Mouse (Mus musculus) liver, embryonic 11.5 days (tissue): ENCODE data around the gene Mrps27. TPM values are rescaled to one million over a fixed set of nuclear protein-coding genes. Genes with fewer than 3 reads are reported as not detected.

ENCODE experiments used
- ATAC-seq: fragments of 200-750 bp; cut with Nextera tagmentation; replicated peaks from 2 replicates; pipeline ENCODE4 v1.8.0; 2017; ENCODE audit warnings: moderate number of reproducible peaks, mild to moderate bottlenecking, moderate TSS enrichment, moderate library complexity; ENCODE audit not compliant: low FRiP score
- DNase-seq: peaks from one replicate; pipeline ENCODE4 v3.0.0-alpha.2; 2017; ENCODE audit warnings: low spot score
- H3K27ac ChIP-seq: fragments of 300-500 bp; sonication (generic); 2 replicates; pipeline ENCODE4 v1.5.1; 2014; ENCODE audit warnings: mild to moderate bottlenecking, low read depth, low read length, control low read depth
- H3K27me3 ChIP-seq: fragments of 300-500 bp; sonication (generic); replicated peaks from 2 replicates; pipeline ENCODE4 v1.6.1; 2014; ENCODE audit warnings: low read length, mixed read lengths; ENCODE audit not compliant: control insufficient read depth, insufficient read depth
- H3K36me3 ChIP-seq: fragments of 300-500 bp; sonication (generic); 2 replicates; pipeline ENCODE4 v1.6.1; 2014; ENCODE audit warnings: mild to moderate bottlenecking, low read length, moderate library complexity, mixed read lengths; ENCODE audit not compliant: control insufficient read depth, insufficient read depth
- H3K4me1 ChIP-seq: fragments of 300-500 bp; sonication (generic); replicated peaks from 2 replicates; pipeline ENCODE4 v1.6.1; 2014; ENCODE audit warnings: low read length, mixed read lengths; ENCODE audit not compliant: control insufficient read depth, insufficient read depth
- H3K4me2 ChIP-seq: fragments of 300-500 bp; sonication (generic); 2 replicates; pipeline ENCODE4 v1.6.1; 2014; ENCODE audit warnings: mild to moderate bottlenecking, control low read depth, moderate library complexity
- H3K4me3 ChIP-seq: fragments of 300-500 bp; sonication (generic); 2 replicates; pipeline ENCODE4 v1.5.1; 2014; ENCODE audit warnings: low read depth, low read length, control low read depth
- H3K9ac ChIP-seq: fragments of 300-500 bp; sonication (generic); 2 replicates; pipeline ENCODE4 v1.6.1; 2014; ENCODE audit warnings: low read depth, low read length, control low read depth
- H3K9me3 ChIP-seq: fragments of 300-500 bp; sonication (generic); 2 replicates; pipeline ENCODE4 v1.6.1; 2016; ENCODE audit warnings: low read length, inconsistent platforms, mixed read lengths; ENCODE audit not compliant: control insufficient read depth
- WGBS: fragments of 180-500 bp; shearing (Covaris S2); extraction: QIAGEN DNeasy Blood & Tissue Kit; methylation state at CpG from one replicate; pipeline ENCODE4 v1.1.7; 2014; 5-methylcytosine and 5-hydroxymethylcytosine counted together
- polyA plus RNA-seq: library from polyadenylated mRNA; unstranded; fragments of >200 nt; fragmentation: Nextera tagmentation; extraction: Ambion mirVana; gene quantifications from 2 replicates; pipeline ENCODE4 v1.2.1, GENCODE M21; 2014

Mrps27 gene
- polyA plus RNA-seq, 1 experiment from 2014 or later = 67.4 TPM

GRCm38 (mm10) chr13:99444431-99444871, 99.9 kb downstream of the Mrps27 start:
- no peak overlapping the region for H3K9ac ChIP-seq
- H3K4me3 ChIP-seq = no peak overlapping the region
- no peaks in the 10 kb centered on the region for H3K27me3 ChIP-seq
- WGBS = 31% methylated on average over 10 of the region's 10 CpGs
- H3K36me3 ChIP-seq = no peaks in the 10 kb centered on the region; the same call in 1 of the 2 replicates
- no peak overlapping the region for H3K4me2 ChIP-seq
- H3K4me1 ChIP-seq = no peaks in the 10 kb centered on the region
- H3K9me3 ChIP-seq = no peaks in the 10 kb centered on the region
- no peak for DNase-seq
- H3K27ac ChIP-seq = no peak overlapping the region
- ATAC-seq = no peak

- Histone ChIP-seq H3K4me2 (no peak overlapping the region), H3K4me3 (no peak overlapping the region), H3K36me3 (no peaks in the 10 kb centered on the region; the same call in 1 of the 2 replicates), H3K27ac (no peak overlapping the region), H3K4me1 (no peaks in the 10 kb centered on the region), H3K9ac (no peak overlapping the region), H3K9me3 (no peaks in the 10 kb centered on the region), H3K27me3 (no peaks in the 10 kb centered on the region)
- WGBS = 4% methylated on average over 6 of the region's 6 CpGs
- ATAC-seq (no peak), DNase-seq (no peak)
Measured at GRCm38 (mm10) chr13:99444880-99445279, 100.3 kb downstream of the Mrps27 start.

DNA sequence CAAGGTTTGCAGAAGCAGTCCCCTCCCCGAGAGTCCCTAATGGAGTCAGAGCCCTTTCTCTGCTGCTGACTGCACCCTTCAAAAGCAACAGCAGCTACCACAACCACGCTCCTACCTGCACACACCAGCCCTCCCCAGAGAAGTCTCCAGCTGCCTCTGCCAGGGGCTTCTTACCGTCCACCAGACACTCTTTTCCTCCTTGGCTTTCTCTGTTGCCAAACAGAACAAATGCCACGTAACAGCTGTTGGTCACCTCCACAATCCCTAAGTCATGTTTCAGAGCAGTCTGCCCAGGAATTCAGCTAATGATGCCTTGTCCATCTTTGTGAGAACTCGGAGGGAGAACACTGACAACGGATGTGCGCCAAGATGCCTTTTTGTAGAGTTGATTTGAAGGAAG, 102.4 kb downstream of the Mrps27 start:
- H3K36me3 ChIP-seq = no peaks in the 10 kb centered on the region
- ATAC-seq (no peak), DNase-seq (no peak)
- H3K9ac ChIP-seq = no peak overlapping the region
- H3K9me3 ChIP-seq = no peaks in the 10 kb centered on the region
- no peaks in the 10 kb centered on the region for H3K4me1 ChIP-seq
- no peaks in the 10 kb centered on the region for H3K27me3 ChIP-seq
- H3K4me2 ChIP-seq = no peak overlapping the region
- WGBS = 79% methylated on average over 7 of the region's 7 CpGs
- no peak overlapping the region for H3K4me3 ChIP-seq
- H3K27ac ChIP-seq = no peak overlapping the region

- no peak for ATAC-seq
- WGBS = 72% methylated on average over 11 of the region's 11 CpGs
Measured at GRCm38 (mm10) chr13:99447403-99448199, 103.0 kb downstream of the Mrps27 start.

DNA sequence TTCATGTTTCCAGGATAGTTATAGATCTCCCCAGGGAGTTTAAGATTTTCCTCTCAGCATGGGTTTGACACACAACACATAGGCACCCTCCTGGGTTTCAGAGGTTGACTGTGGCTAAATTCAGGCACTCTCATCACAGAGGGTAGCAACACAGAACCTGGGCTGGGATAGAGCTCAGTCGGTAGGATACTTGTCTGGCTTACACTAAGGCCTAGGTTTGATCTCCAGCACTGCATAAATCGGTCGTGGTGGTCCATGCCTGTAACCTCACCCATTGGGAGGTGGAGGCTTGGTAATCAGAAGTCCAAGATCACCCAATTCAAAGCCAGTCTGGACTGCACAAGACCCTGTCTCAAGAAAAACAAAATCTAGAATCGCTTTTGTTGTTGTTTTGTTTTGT, 103.7 kb downstream of the Mrps27 start:
- no peaks in the 10 kb centered on the region for H3K27me3 ChIP-seq
- ATAC-seq (no peak), DNase-seq (no peak)
- no peak overlapping the region for H3K9ac ChIP-seq
- H3K4me2 ChIP-seq = no peak overlapping the region
- 61% methylated on average over 4 of the region's 4 CpGs for WGBS
- H3K36me3 ChIP-seq = no peaks in the 10 kb centered on the region
- no peak overlapping the region for H3K4me3 ChIP-seq
- H3K27ac ChIP-seq = no peak overlapping the region
- no peaks in the 10 kb centered on the region for H3K4me1 ChIP-seq
- H3K9me3 ChIP-seq = no peaks in the 10 kb centered on the region

More at GRCm38 (mm10) chr13:99447403-99448199, 103.0 kb downstream of the Mrps27 start:
- H3K9ac ChIP-seq = no peak overlapping the region
- no peaks in the 10 kb centered on the region for H3K4me1 ChIP-seq
- no peak overlapping the region for H3K4me2 ChIP-seq
- no peak overlapping the region for H3K27ac ChIP-seq
- DNase-seq = no peak
- H3K36me3 ChIP-seq = no peaks in the 10 kb centered on the region
- H3K4me3 ChIP-seq = no peak overlapping the region
- H3K9me3 ChIP-seq = no peaks in the 10 kb centered on the region
- no peaks in the 10 kb centered on the region for H3K27me3 ChIP-seq

GRCm38 (mm10) chr13:99449547-99449946, 105.0 kb downstream of the Mrps27 start:
- WGBS = 73% methylated on average over 4 of the region's 4 CpGs
- no peaks in the 10 kb centered on the region for H3K36me3 ChIP-seq
- H3K9me3 ChIP-seq = no peaks in the 10 kb centered on the region
- no peak overlapping the region for H3K9ac ChIP-seq
- H3K4me2 ChIP-seq = no peak overlapping the region
- H3K4me1 ChIP-seq = no peaks in the 10 kb centered on the region
- DNase-seq = no peak
- no peak overlapping the region for H3K4me3 ChIP-seq
- no peak for ATAC-seq
- no peak overlapping the region for H3K27ac ChIP-seq
- H3K27me3 ChIP-seq = no peaks in the 10 kb centered on the region

DNA sequence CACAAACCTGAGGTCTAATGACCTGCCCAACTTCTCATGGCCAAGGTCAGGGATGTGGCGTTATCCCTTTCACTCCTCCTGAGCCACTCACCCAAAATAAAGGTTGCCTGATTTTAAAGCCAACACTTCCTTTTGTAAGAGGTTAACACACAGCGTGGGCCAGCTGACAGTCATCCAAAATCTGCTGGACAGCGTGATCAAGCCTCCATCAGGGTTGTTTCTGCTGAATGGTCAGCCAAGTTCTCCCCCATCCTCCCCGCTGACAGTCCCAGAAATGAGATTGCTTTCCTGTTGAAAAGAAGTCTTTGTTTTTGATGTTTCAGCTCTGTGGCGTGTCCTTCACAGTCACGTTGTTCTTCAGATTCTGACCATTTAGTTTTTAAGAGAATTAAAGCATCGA, 106.2 kb downstream of the Mrps27 start:
- no peaks in the 10 kb centered on the region for H3K9me3 ChIP-seq
- H3K9ac ChIP-seq = no peak overlapping the region
- H3K27me3 ChIP-seq = no peaks in the 10 kb centered on the region
- H3K36me3 ChIP-seq = no peaks in the 10 kb centered on the region
- H3K27ac ChIP-seq = no peak overlapping the region
- H3K4me3 ChIP-seq = no peak overlapping the region
- H3K4me2 ChIP-seq = no peak overlapping the region
- DNase-seq (no peak), ATAC-seq (no peak)
- H3K4me1 ChIP-seq = no peaks in the 10 kb centered on the region
- 84% methylated on average over 7 of the region's 7 CpGs for WGBS

GRCm38 (mm10) chr13:99451276-99451675, 106.7 kb downstream of the Mrps27 start:
- H3K9ac ChIP-seq = no peak overlapping the region
- 79% methylated on average over 5 of the region's 5 CpGs for WGBS
- no peak overlapping the region for H3K4me2 ChIP-seq
- ATAC-seq (no peak), DNase-seq (no peak)
- no peaks in the 10 kb centered on the region for H3K9me3 ChIP-seq
- no peaks in the 10 kb centered on the region for H3K36me3 ChIP-seq
- H3K4me3 ChIP-seq = no peak overlapping the region
- H3K27me3 ChIP-seq = no peaks in the 10 kb centered on the region
- H3K27ac ChIP-seq = no peak overlapping the region
- no peaks in the 10 kb centered on the region for H3K4me1 ChIP-seq

- DNase-seq (no peak), ATAC-seq (no peak)
- H3K4me3 ChIP-seq = no peak overlapping the region
- H3K27ac ChIP-seq = no peak overlapping the region
- H3K36me3 ChIP-seq = no peaks in the 10 kb centered on the region
- H3K9ac ChIP-seq = no peak overlapping the region
- no peaks in the 10 kb centered on the region for H3K27me3 ChIP-seq
- no peaks in the 10 kb centered on the region for H3K9me3 ChIP-seq
- H3K4me1 ChIP-seq = no peaks in the 10 kb centered on the region
- no peak overlapping the region for H3K4me2 ChIP-seq
- 91% methylated on average over 3 of the region's 3 CpGs for WGBS
Measured at GRCm38 (mm10) chr13:99452444-99452843, 107.9 kb downstream of the Mrps27 start.
